14 mouse cellular contexts compared by ENCODE assay signal in genomic region chr10:68124985-68125384, GRCm38 (mm10).
DNase-seq lines count a peak whose midpoint lies in the region; ATAC-seq and TF ChIP-seq lines count a peak whose summit lies in the region.
"Had no signal": no experiment of that assay in that cellular context is flagged by ENCODE, and none has a peak within 500 bp of the region (broad histone marks: within the 10 kb centered on the region; RNA-seq: fewer than 3 reads in every experiment).

No protein-coding gene starts in this region.

- no peak overlapping the region for H3K9ac ChIP-seq in neural tube, embryonic 15.5 days (replicated peaks)
- no peak overlapping the region for H3K9ac ChIP-seq in forebrain, embryonic 16.5 days (replicated peaks; ENCODE audit: low read depth, low read length)

- H3K27me3 ChIP-seq in neural tube, embryonic 15.5 days (replicated peaks): no peaks in the 10 kb centered on the region
- no peaks in the 10 kb centered on the region for H3K27me3 ChIP-seq in forebrain, embryonic 16.5 days (replicated peaks; ENCODE audit: control insufficient read depth, insufficient read depth, low read length)
- H3K27me3 ChIP-seq in kidney, adult 2 months (replicated peaks; ENCODE audit: control insufficient read depth, insufficient read depth, low read length): no peaks in the 10 kb centered on the region

- H3K27ac ChIP-seq in neural tube, embryonic 15.5 days (replicated peaks): no peak overlapping the region
- no peak overlapping the region for H3K27ac ChIP-seq in forebrain, embryonic 16.5 days (ENCODE audit: low read length)
- H3K27ac ChIP-seq in kidney, adult 2 months (ENCODE audit: insufficient read depth, low read depth, low read length): no peak overlapping the region
- H3K27ac ChIP-seq: layer of hippocampus, adult 2 months had no signal

- TF ChIP-seq POLR2A in kidney, adult 2 months (IDR thresholded peaks at IDR 0.05; ENCODE audit: low read depth, low read length): no peak

- WGBS in neural tube, embryonic 15.5 days: 92% methylated on average over 2 of the region's 2 CpGs
- 80% methylated on average over 2 of the region's 2 CpGs for WGBS in forebrain, embryonic 16.5 days
- 82% methylated on average over 2 of the region's 2 CpGs for WGBS in kidney, adult 2 months

- H3K36me3 ChIP-seq in neural tube, embryonic 15.5 days: no peaks in the 10 kb centered on the region
- no peaks in the 10 kb centered on the region for H3K36me3 ChIP-seq in forebrain, embryonic 16.5 days (ENCODE audit: control insufficient read depth, insufficient read depth)
- peaks cover 13% of the 10 kb centered on the region for H3K36me3 ChIP-seq in kidney, adult 2 months (ENCODE audit: control insufficient read depth, insufficient read depth, low read length)

- H3K4me3 ChIP-seq in neural tube, embryonic 15.5 days (replicated peaks): no peak overlapping the region
- no peak overlapping the region for H3K4me3 ChIP-seq in forebrain, embryonic 16.5 days (replicated peaks; ENCODE audit: low read length)
- H3K4me3 ChIP-seq in kidney, adult 2 months (ENCODE audit: insufficient read depth, low read depth, low read length): no peak overlapping the region
- H3K4me3 ChIP-seq: layer of hippocampus, adult 2 months had no signal

- TF ChIP-seq CTCF in kidney, adult 2 months (conservative IDR thresholded peaks at IDR 0.05; ENCODE audit: insufficient read depth, insufficient read length, low read depth, low read length): no peak

- DNase-seq in heart, adult 11 months: peak; percentile 74
- DNase-seq in heart, adult 9 months (ENCODE audit: low spot score in 2 of 2): no peak
- DNase-seq in 416B (ENCODE audit: low read depth): peak; percentile 97
- no peak for DNase-seq in kidney, adult 2 months
- DNase-seq: cerebellum, adult 18-20 months; lung, adult 18-20 months; midbrain, embryonic 14.5 days; spleen, adult 18-20 months had no signal

- 0 out of 2 replicates have a peak, but pooled peaks cover 7% of the 10 kb centered on the region for H3K4me1 ChIP-seq in neural tube, embryonic 15.5 days
- peaks cover 4% of the 10 kb centered on the region; the same call in 1 of the 2 replicates for H3K4me1 ChIP-seq in forebrain, embryonic 16.5 days (replicated peaks; ENCODE audit: control insufficient read depth, insufficient read depth, low read length)
- H3K4me1 ChIP-seq in kidney, adult 2 months (ENCODE audit: control insufficient read depth, insufficient read depth, low read length): peaks cover 6% of the 10 kb centered on the region; the same call in 1 of the 2 replicates

- no peak overlapping the region for H3K4me2 ChIP-seq in neural tube, embryonic 15.5 days
- no peak overlapping the region for H3K4me2 ChIP-seq in forebrain, embryonic 16.5 days (ENCODE audit: low read length)

- no peaks in the 10 kb centered on the region for H3K9me3 ChIP-seq in neural tube, embryonic 15.5 days (replicated peaks)
- H3K9me3 ChIP-seq in forebrain, embryonic 16.5 days (ENCODE audit: control insufficient read depth, low read length): no peaks in the 10 kb centered on the region

- peak; percentile 88 for ATAC-seq in granulocyte monocyte progenitor cell, adult 5-6 weeks (replicated peaks; ENCODE audit: poor library complexity, severe bottlenecking)
- ATAC-seq in megakaryocyte, adult 5-6 weeks (ENCODE audit: poor library complexity, severe bottlenecking): peak; percentile 93
- no peak for ATAC-seq in neural tube, embryonic 15.5 days (ENCODE audit: low FRiP score)
- ATAC-seq in forebrain, embryonic 16.5 days: no peak
- ATAC-seq: hindbrain, embryonic 16.5 days had no signal

Comparison
In these comparisons a context has a peak if more than half of its experiments do, and no peak if none do; other contexts are left out.
1. DNase-seq: peak in heart, adult 11 months (single experiment) and 416B (single experiment); none in heart, adult 9 months (0 of 2) and kidney, adult 2 months (single experiment).
2. ATAC-seq: peak in granulocyte monocyte progenitor cell, adult 5-6 weeks (single experiment) and megakaryocyte, adult 5-6 weeks (single experiment); none in neural tube, embryonic 15.5 days (single experiment) and forebrain, embryonic 16.5 days (single experiment).